Mouse (Mus musculus) myocyte (in vitro differentiated cells): Measurements from ENCODE around the gene Trpm3. TPM values are rescaled to one million over a fixed set of nuclear protein-coding genes. Genes with fewer than 3 reads are reported as not detected.

Experiments
- H3K27me3 ChIP-seq: one replicate; pipeline ENCODE4 v1.6.1; 2011; ENCODE audit not compliant: control insufficient read depth, insufficient read depth, insufficient read length
- H3K36me3 ChIP-seq: one replicate; pipeline ENCODE4 v1.6.1; 2011; ENCODE audit not compliant: control insufficient read depth, insufficient read depth
- H3K4me2 ChIP-seq: one replicate; pipeline ENCODE4 v1.6.1; 2011; ENCODE audit warnings: low read depth, control low read depth
- H3K4me3 ChIP-seq: one replicate; pipeline ENCODE4 v1.5.1; 2011; ENCODE audit warnings: mild to moderate bottlenecking, control low read depth, moderate library complexity
- H3K79me2 ChIP-seq: one replicate; pipeline ENCODE4 v1.6.1; 2011; ENCODE audit not compliant: control insufficient read depth, insufficient read depth
- H3ac ChIP-seq: one replicate; pipeline ENCODE4 v1.6.1; 2011; ENCODE audit not compliant: control insufficient read depth, insufficient read length
- CEBPB ChIP-seq: IDR thresholded peaks from 2 replicates; pipeline ENCODE4 v1.6.1; 2011; ENCODE audit warnings: mild to moderate bottlenecking, moderate library complexity; ENCODE audit not compliant: poor library complexity, insufficient read depth, severe bottlenecking
- E2F4 ChIP-seq: IDR thresholded peaks from one replicate; pipeline ENCODE4 v1.6.1; 2011; ENCODE audit warnings: mild to moderate bottlenecking, control low read depth, moderate library complexity; ENCODE audit not compliant: insufficient read depth
- MAX ChIP-seq: IDR thresholded peaks from one replicate; pipeline ENCODE4 v1.6.1; 2011; ENCODE audit warnings: low read depth, mild to moderate bottlenecking, control low read depth
- MYOD1 ChIP-seq, 3 experiments: IDR thresholded peaks; one replicate each; pipeline ENCODE4 v1.6.1; 2011; ENCODE audit warnings: control low read depth in 2 of 3, low read depth in 2 of 3, mild to moderate bottlenecking in 2 of 3, moderate library complexity in 1 of 3; ENCODE audit not compliant: insufficient read length in 2 of 3, control insufficient read depth in 1 of 3
- MYOG ChIP-seq, 3 experiments: IDR thresholded peaks; one replicate each; pipeline ENCODE4 v1.6.1; 2011; ENCODE audit warnings: control low read depth in 2 of 3, low read depth in 2 of 3, mild to moderate bottlenecking in 2 of 3; ENCODE audit not compliant: insufficient read length in 2 of 3, control insufficient read depth in 1 of 3, insufficient read depth in 1 of 3
- POLR2A ChIP-seq: IDR thresholded peaks from one replicate; pipeline ENCODE4 v1.6.1; 2011; ENCODE audit warnings: low read depth, mild to moderate bottlenecking, control low read depth, moderate library complexity; ENCODE audit not compliant: insufficient read length
- POLR2AphosphoS2 ChIP-seq: IDR thresholded peaks from one replicate; pipeline ENCODE4 v1.6.1; 2011; ENCODE audit warnings: low read depth, control low read depth; ENCODE audit not compliant: insufficient read length
- REST ChIP-seq: IDR thresholded peaks from one replicate; pipeline ENCODE4 v1.6.1; 2011; ENCODE audit warnings: mild to moderate bottlenecking, control low read depth, moderate library complexity; ENCODE audit not compliant: insufficient read depth, insufficient read length
- SRF ChIP-seq: IDR thresholded peaks from one replicate; pipeline ENCODE4 v1.6.1; 2011; ENCODE audit warnings: low read depth; ENCODE audit not compliant: control insufficient read depth, insufficient read length
- TCF12 ChIP-seq: IDR thresholded peaks from one replicate; pipeline ENCODE4 v1.6.1; 2011; ENCODE audit warnings: mild to moderate bottlenecking, control low read depth; ENCODE audit not compliant: poor library complexity, insufficient read depth, severe bottlenecking
- TCF3 ChIP-seq: IDR thresholded peaks from one replicate; pipeline ENCODE4 v1.6.1; 2011; ENCODE audit warnings: low read depth, control low read depth; ENCODE audit not compliant: insufficient read length
- USF1 ChIP-seq: IDR thresholded peaks from one replicate; pipeline ENCODE4 v1.6.1; 2011; ENCODE audit warnings: low read depth, mild to moderate bottlenecking, control low read depth, moderate library complexity
- polyA plus RNA-seq: library from polyadenylated mRNA; unstranded; fragments of >200 nt; fragmentation: generic; extraction: Trizol; gene quantifications from one replicate; pipeline ENCODE4 v1.2.1, GENCODE M21; 2012; ENCODE audit warnings: missing spikeins

Gene Trpm3
- polyA plus RNA-seq, 1 experiment = 0.05 TPM

DNA sequence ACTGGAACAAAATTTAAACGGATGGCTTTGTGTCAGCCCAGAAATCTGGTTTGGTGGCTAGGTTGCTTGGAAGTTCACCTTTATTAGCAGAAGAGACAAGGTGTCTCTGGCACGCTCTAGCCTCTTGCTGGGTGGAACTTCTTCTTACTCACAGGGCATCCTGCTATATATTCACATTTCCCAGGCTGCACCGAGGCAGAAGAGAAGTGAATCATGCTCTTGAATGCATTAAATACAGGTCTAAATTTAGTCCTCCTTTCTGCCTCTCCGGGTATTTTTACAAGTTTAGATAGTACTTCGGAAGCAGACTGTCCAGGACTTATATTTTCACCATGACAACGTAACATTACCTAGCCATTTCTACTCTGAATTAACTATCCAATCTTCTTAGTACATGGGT is 790.9 kb downstream of the Trpm3 start:
- TF ChIP-seq TCF12 = no peak
- no peak for TF ChIP-seq E2F4
- no peak for TF ChIP-seq MAX
- no peak for TF ChIP-seq POLR2AphosphoS2
- TF ChIP-seq MYOD1 (IDR thresholded peaks at IDR 0.05; ENCODE audit: control insufficient read depth in 1 of 3, insufficient read length in 2 of 3, low read depth in 2 of 3) = no peak
- no peak for TF ChIP-seq SRF
- TF ChIP-seq TCF3 = no peak
- TF ChIP-seq POLR2A = no peak
- TF ChIP-seq CEBPB = no peak
- H3K36me3 ChIP-seq = no peaks in the 10 kb centered on the region
- H3K4me2 ChIP-seq = no peak overlapping the region
- H3K79me2 ChIP-seq = no peaks in the 10 kb centered on the region
- no peak overlapping the region for H3K4me3 ChIP-seq
- H3ac ChIP-seq = no peak overlapping the region
- H3K27me3 ChIP-seq = no peaks in the 10 kb centered on the region

DNA sequence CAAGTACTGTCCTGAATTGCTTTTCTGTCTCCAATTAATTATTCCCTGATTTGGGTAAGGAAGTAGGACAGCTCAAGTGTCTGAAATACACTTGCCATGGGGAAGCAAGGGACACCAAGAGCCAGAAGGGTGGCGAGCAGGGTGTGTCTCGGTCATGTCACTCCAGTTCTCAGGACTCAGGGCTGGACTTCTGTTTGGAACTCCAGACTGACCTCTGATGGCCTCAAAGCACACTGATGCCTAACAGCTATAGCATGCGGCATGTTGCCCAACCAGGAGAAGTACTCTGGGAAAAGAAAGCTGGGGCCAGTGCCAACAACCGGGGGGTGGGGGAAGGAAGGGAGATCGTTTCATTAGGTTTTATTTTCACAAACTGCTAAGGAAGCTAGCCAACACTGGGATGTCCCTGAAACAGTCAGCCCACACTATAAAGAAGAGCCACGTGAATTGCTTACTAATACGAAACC is 791.6 kb downstream of the Trpm3 start:
- TF ChIP-seq CEBPB (no peak), POLR2A (no peak), POLR2AphosphoS2 (no peak), SRF (no peak)
- H3ac ChIP-seq = no peak overlapping the region
- H3K36me3 ChIP-seq = no peaks in the 10 kb centered on the region
- H3K4me3 ChIP-seq = no peak overlapping the region
- no peak overlapping the region for H3K4me2 ChIP-seq
- no peaks in the 10 kb centered on the region for H3K79me2 ChIP-seq
- H3K27me3 ChIP-seq = no peaks in the 10 kb centered on the region

DNA sequence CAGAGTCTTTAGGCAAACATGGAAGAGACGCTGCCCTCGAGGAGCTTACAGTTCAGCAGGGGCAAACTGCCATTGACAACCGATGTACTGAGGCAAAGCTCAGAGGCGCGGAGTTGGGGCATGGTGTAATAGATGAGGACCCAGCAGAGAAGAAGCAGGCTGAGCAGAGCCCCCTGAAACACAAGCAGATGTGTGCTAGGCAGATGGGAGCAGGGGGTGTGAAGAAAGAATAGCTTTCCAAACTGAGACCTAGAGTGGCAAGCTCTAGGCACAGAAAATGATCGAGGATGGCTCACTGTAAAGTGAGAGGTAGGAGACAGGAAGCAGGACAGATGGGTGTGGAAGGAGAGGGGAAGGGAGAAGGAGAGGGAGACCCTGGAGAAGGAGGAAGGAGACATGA is 792.2 kb downstream of the Trpm3 start:
- H3ac ChIP-seq = no peak overlapping the region
- no peaks in the 10 kb centered on the region for H3K79me2 ChIP-seq
- no peak overlapping the region for H3K4me3 ChIP-seq
- H3K4me2 ChIP-seq = no peak overlapping the region
- no peaks in the 10 kb centered on the region for H3K36me3 ChIP-seq
- no peak for TF ChIP-seq TCF3
- no peak for TF ChIP-seq USF1
- no peak for TF ChIP-seq CEBPB
- H3K27me3 ChIP-seq = no peaks in the 10 kb centered on the region

DNA sequence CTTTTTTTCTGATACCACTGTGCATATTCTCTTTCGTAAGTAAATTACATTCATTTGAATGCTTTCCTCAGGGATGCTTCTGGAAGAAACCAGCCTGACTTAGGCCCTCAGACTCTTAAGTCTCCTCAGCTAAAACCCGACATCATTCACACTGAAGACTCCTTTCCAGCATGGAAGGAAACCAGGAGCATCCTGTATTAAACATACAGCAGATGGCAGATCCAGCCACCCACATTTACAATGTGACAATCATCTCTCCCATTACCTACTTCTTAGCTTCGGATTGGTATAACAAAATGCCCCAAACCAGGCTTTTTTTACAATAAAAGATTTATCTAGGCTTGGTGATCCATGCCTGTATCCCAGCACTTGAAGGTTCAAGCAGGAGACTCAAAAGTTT is 796.2 kb downstream of the Trpm3 start:
- H3K36me3 ChIP-seq = no peaks in the 10 kb centered on the region
- TF ChIP-seq E2F4 (no peak), SRF (no peak), POLR2AphosphoS2 (no peak), MYOG (IDR thresholded peaks at IDR 0.05; ENCODE audit: control insufficient read depth in 1 of 3, insufficient read depth in 1 of 3, insufficient read length in 2 of 3, low read depth in 2 of 3) (no peak), POLR2A (no peak)
- H3K4me3 ChIP-seq = no peak overlapping the region
- H3K79me2 ChIP-seq = no peaks in the 10 kb centered on the region
- H3K4me2 ChIP-seq = no peak overlapping the region
- no peaks in the 10 kb centered on the region for H3K27me3 ChIP-seq
- H3ac ChIP-seq = no peak overlapping the region

DNA sequence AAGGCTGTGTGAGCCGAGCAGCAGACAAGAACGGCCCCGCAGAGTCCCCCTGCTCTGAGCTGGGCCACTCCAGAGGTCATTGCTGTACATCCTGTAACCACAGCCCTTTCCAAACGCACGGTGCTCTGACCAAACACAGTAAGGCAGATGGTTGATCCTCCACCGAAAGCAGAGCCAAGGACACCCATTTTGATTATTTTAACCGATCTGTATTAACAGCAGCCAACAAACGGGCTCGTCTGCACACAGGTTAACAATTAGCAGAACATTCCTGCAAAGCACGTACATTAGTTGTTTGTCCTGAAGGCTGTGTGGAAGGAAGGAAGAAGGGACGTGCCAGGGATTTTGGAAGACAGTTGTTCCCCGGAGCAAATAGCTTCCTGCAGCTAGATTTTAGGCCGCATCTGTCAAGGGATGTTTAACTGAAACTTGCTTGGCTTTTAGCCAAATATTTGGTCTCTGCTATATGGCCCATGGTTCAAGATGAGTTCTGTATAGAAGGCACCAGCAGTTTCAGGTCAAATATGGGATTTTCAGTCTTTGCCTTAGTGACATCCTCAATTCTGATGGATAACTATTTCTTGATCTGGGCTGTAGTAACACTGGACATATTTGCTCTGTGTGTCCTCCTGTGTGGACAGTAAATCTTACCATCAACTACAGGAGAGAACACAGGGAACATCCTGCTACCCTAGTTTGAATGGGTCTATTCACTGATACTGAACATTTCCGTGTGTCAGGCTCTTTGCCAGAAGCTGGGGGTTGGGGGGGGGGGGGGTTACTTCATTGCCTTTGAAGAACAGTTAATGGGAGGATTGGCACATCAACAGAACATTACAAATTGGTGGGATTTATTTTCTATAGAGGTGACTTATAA is 800.2 kb downstream of the Trpm3 start:
- H3K79me2 ChIP-seq = no peaks in the 10 kb centered on the region
- no peak overlapping the region for H3ac ChIP-seq
- TF ChIP-seq USF1 (no peak), TCF12 (no peak), MAX (no peak), POLR2A (no peak), MYOD1 (IDR thresholded peaks at IDR 0.05; ENCODE audit: control insufficient read depth in 1 of 3, insufficient read length in 2 of 3, low read depth in 2 of 3) (no peak), CEBPB (no peak), REST (no peak)
- H3K36me3 ChIP-seq = no peaks in the 10 kb centered on the region
- H3K4me3 ChIP-seq = no peak overlapping the region
- H3K4me2 ChIP-seq = no peak overlapping the region
- no peaks in the 10 kb centered on the region for H3K27me3 ChIP-seq

DNA sequence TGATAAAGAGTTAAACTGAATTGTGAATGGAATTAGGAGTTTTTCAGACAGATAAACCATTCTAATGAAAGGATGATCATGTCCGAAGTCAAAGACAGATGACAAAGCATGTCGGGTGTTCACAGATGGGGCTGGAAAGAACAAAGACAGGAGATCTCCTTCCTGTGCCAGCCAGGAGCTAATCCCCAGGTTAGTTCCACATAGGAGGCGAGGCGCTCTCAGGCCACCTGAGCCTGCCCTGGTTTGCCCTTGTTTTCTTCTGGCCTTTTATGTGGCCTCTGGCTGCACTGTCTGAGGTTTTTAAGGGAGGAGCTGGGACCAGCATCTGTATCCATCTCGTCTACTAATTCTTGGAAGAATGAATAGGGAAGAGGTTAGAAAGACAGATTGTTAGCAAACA is 801.0 kb downstream of the Trpm3 start:
- Histone ChIP-seq H3ac (no peak overlapping the region), H3K79me2 (no peaks in the 10 kb centered on the region), H3K4me2 (no peak overlapping the region), H3K36me3 (no peaks in the 10 kb centered on the region), H3K27me3 (no peaks in the 10 kb centered on the region), H3K4me3 (no peak overlapping the region)
- no peak for TF ChIP-seq TCF12
- TF ChIP-seq REST = no peak
- TF ChIP-seq MYOG (IDR thresholded peaks at IDR 0.05; ENCODE audit: control insufficient read depth in 1 of 3, insufficient read depth in 1 of 3, insufficient read length in 2 of 3, low read depth in 2 of 3) = no peak
- TF ChIP-seq MYOD1 (IDR thresholded peaks at IDR 0.05; ENCODE audit: control insufficient read depth in 1 of 3, insufficient read length in 2 of 3, low read depth in 2 of 3) = no peak
- no peak for TF ChIP-seq POLR2A
- no peak for TF ChIP-seq MAX
- no peak for TF ChIP-seq E2F4
- TF ChIP-seq CEBPB = no peak
- no peak for TF ChIP-seq TCF3
- no peak for TF ChIP-seq POLR2AphosphoS2
- no peak for TF ChIP-seq SRF
- TF ChIP-seq USF1 = no peak
